7 mouse cellular contexts compared by ENCODE assay signal in genomic region chr19:38054720-38055192, GRCm38 (mm10). TPM values are rescaled to one million over a fixed set of nuclear protein-coding genes. Genes with fewer than 3 reads are reported as not detected.
DNase-seq lines count a peak whose midpoint lies in the region; ATAC-seq and TF ChIP-seq lines count a peak whose summit lies in the region.

Gene Cep55, plus strand, starts transcription at chr19:38055011.

- peak within 1 kb of the TSS; percentile 61 for H3K9ac ChIP-seq in limb, embryonic 12.5 days (replicated peaks)
- H3K9ac ChIP-seq in midbrain, embryonic 15.5 days = peak within 1 kb of the TSS; percentile 59

- no peaks in the 10 kb centered on the region for H3K27me3 ChIP-seq in embryonic facial prominence, embryonic 10.5 days (replicated peaks; ENCODE audit: low read depth, poor library complexity, severe bottlenecking)
- no peaks in the 10 kb centered on the region for H3K27me3 ChIP-seq in limb, embryonic 12.5 days
- no peaks in the 10 kb centered on the region for H3K27me3 ChIP-seq in midbrain, embryonic 15.5 days (replicated peaks)
- no peaks in the 10 kb centered on the region for H3K27me3 ChIP-seq in spleen, adult 2 months (ENCODE audit: control insufficient read depth, insufficient read depth, low read length)

- no peak for TF ChIP-seq POLR2A in spleen, adult 2 months (IDR thresholded peaks at IDR 0.05; ENCODE audit: low read depth, low read length)

- peak; percentile 97 for DNase-seq in adrenal gland, postnatal 10 days
- peak; percentile 100 for DNase-seq in embryonic facial prominence, embryonic 10.5 days (ENCODE audit: low spot score)
- DNase-seq in kidney, adult 11 months = peak; percentile 94
- DNase-seq in spleen, adult 2 months (ENCODE audit: low read depth in 1 of 2, low spot score in 2 of 2) = peak; percentile 96 to 97

- peaks cover 22% of the 10 kb centered on the region for H3K4me1 ChIP-seq in embryonic facial prominence, embryonic 10.5 days
- peaks cover 23% of the 10 kb centered on the region for H3K4me1 ChIP-seq in limb, embryonic 12.5 days (replicated peaks)
- peaks cover 19% of the 10 kb centered on the region for H3K4me1 ChIP-seq in midbrain, embryonic 15.5 days
- H3K4me1 ChIP-seq in spleen, adult 2 months (ENCODE audit: control insufficient read depth, insufficient read depth, insufficient read length) = peaks cover 5% of the 10 kb centered on the region; the same call in 1 of the 2 replicates

- no peak for TF ChIP-seq CTCF in spleen, adult 2 months (IDR thresholded peaks at IDR 0.05; ENCODE audit: extremely low read depth, insufficient read depth, insufficient read length, insufficient replicate concordance)

- peak within 1 kb of the TSS; percentile 94 for H3K27ac ChIP-seq in embryonic facial prominence, embryonic 10.5 days (replicated peaks)
- H3K27ac ChIP-seq in limb, embryonic 12.5 days = peak within 1 kb of the TSS; percentile 50; the same call in 1 of the 2 replicates
- peak within 1 kb of the TSS; percentile 56 for H3K27ac ChIP-seq in midbrain, embryonic 15.5 days
- peak within 1 kb of the TSS; percentile 26; the same call in 1 of the 2 replicates for H3K27ac ChIP-seq in spleen, adult 2 months (ENCODE audit: insufficient read depth, low read length)

- WGBS in embryonic facial prominence, embryonic 10.5 days = under 1% methylated on average over 36 of the region's 36 CpGs
- under 1% methylated on average over 36 of the region's 36 CpGs for WGBS in limb, embryonic 12.5 days
- under 1% methylated on average over 32 of the region's 36 CpGs for whole genome bisulfite sequencing in midbrain, embryonic 15.5 days
- 1% methylated on average over 36 of the region's 36 CpGs for WGBS in spleen, adult 2 months

- H3K4me3 ChIP-seq in embryonic facial prominence, embryonic 10.5 days = peak within 1 kb of the TSS; percentile 79
- H3K4me3 ChIP-seq in limb, embryonic 12.5 days (replicated peaks) = peak within 1 kb of the TSS; percentile 59
- peak within 1 kb of the TSS; percentile 72 for H3K4me3 ChIP-seq in midbrain, embryonic 15.5 days
- H3K4me3 ChIP-seq in spleen, adult 2 months (ENCODE audit: extremely low read depth, insufficient read depth, insufficient read length) = peak within 1 kb of the TSS; percentile 96

- H3K9me3 ChIP-seq in embryonic facial prominence, embryonic 10.5 days = no peaks in the 10 kb centered on the region
- H3K9me3 ChIP-seq in limb, embryonic 12.5 days = no peaks in the 10 kb centered on the region
- H3K9me3 ChIP-seq in midbrain, embryonic 15.5 days = no peaks in the 10 kb centered on the region

- ATAC-seq in granulocyte monocyte progenitor cell, adult 5-6 weeks (replicated peaks; ENCODE audit: poor library complexity, severe bottlenecking) = peak; percentile 91
- ATAC-seq in limb, embryonic 12.5 days (ENCODE audit: insufficient number of reproducible peaks, insufficient read depth, low FRiP score, low TSS enrichment, low read depth) = peak; percentile 91
- ATAC-seq in midbrain, embryonic 15.5 days (replicated peaks) = peak; percentile 97

- peak within 1 kb of the TSS; percentile 78 for H3K4me2 ChIP-seq in limb, embryonic 12.5 days
- peak within 1 kb of the TSS; percentile 95 for H3K4me2 ChIP-seq in midbrain, embryonic 15.5 days

- peaks cover 29% of the 10 kb centered on the region for H3K36me3 ChIP-seq in embryonic facial prominence, embryonic 10.5 days (replicated peaks)
- H3K36me3 ChIP-seq in limb, embryonic 12.5 days = peaks cover 16% of the 10 kb centered on the region
- no peaks in the 10 kb centered on the region for H3K36me3 ChIP-seq in midbrain, embryonic 15.5 days (replicated peaks)
- no peaks in the 10 kb centered on the region for H3K36me3 ChIP-seq in spleen, adult 2 months (ENCODE audit: control insufficient read depth, insufficient read depth, low read length)

RNA-seq across cellular contexts. Expression of gene Cep55, which starts in this region (rescaled TPM):
- total RNA-seq in adrenal gland, postnatal 10 days (2021) = 1 to 10 TPM; 7.1 to 7.7 TPM
- polyA plus RNA-seq in embryonic facial prominence, embryonic 10.5 days (2016; fragmentation: Nextera tagmentation; extraction: Ambion mirVana) = 29.6 and 38.1 TPM in 2 replicates
- total RNA-seq in granulocyte monocyte progenitor cell, adult 5-6 weeks (2014; fragmentation: Nextera tagmentation) = 16.1 and 21.4 TPM in 2 replicates
- total RNA-seq in granulocyte monocyte progenitor cell, adult 5-6 weeks (2017) = 57.7 and 60.0 TPM in 2 replicates
- 27.5 and 28.7 TPM in 2 replicates for polyA plus RNA-seq in limb, embryonic 12.5 days (2016; fragmentation: Nextera tagmentation; extraction: Ambion mirVana)
- 5.0 and 5.4 TPM in 2 replicates for polyA plus RNA-seq in midbrain, embryonic 15.5 days (2015; fragmentation: Nextera tagmentation; extraction: Ambion mirVana)
- polyA plus RNA-seq in spleen, adult 2 months (2012; rRNA removed) = 0.94 and 1.2 TPM in 2 replicates

Comparison
In these comparisons a context has a peak if more than half of its experiments do, and no peak if none do; other contexts are left out.
1. Peak in every context shown above with its lines: DNase-seq, ATAC-seq, H3K4me3 ChIP-seq and H3K27ac ChIP-seq.
2. H3K27ac ChIP-seq: peak in every context shown above with its lines; median percentile 94 in embryonic facial prominence, embryonic 10.5 days; 56 in midbrain, embryonic 15.5 days; 50 in limb, embryonic 12.5 days; 26 in spleen, adult 2 months.